Mouse (Mus musculus) layer of hippocampus, adult 18-20 months (tissue): ENCODE data around the gene Zan. TPM values are rescaled to one million over a fixed set of nuclear protein-coding genes. Genes with fewer than 3 reads are reported as not detected.

Experiments used
- DNase-seq, 2 experiments: peaks; one replicate each; pipeline ENCODE4 v3.0.0; 2022; ENCODE audit warnings: low spot score in 2 of 2
- total RNA-seq, 2 experiments: library from RNA; stranded (reverse); gene quantifications; 2 replicates each; pipeline ENCODE4 v1.2.3; 2021

Zan gene
- total RNA-seq, 2 experiments from 2014 or later: 0.15 to 0.33 TPM

DNA sequence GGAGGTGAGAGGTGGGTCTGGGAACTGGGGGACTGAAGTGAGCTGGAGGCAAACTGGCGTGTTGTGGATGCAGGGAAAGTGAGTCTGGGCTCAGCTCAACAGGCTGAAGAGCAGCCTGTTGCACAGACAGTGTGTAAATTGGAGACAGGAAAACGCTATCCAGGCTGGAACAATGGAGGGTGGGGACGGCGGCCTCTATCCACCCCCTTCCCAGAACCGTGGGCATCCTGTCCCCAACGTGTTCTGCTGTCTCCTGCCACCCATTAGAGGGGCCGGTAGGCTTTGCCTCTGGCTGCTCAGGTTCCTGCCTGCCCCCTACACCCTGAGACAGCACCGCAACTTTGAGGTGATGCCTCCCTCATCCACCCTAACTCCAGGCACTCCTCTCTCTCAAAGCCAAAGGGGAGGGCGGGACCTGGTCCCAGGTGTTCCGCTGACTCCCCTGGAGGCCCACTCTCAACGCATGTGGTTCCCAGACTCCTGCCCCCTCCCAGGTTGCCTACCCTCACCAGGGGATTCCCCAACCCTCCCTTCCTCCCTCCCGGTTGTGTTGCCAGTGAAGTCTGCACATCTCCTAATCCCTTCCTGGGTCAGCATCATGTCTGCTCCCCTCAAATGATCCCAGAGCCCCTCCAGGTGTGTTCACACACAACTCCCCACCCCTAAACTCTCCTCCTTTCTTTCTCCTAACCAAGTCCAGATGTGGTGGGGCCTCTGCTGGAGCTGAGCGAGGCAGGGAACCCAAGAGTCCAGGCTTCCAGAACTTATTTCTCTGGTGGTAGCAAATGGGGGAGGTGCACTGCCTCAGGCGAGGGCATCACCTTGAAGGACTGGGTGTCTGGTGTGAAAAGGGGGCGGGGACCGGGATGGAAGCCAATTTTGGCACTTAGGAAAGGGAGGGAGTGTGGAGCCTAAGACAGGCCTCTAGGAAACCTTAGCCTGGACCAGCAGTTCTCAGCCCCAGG is 124.6 kb downstream of the Zan start:
- no peak for DNase-seq

DNA sequence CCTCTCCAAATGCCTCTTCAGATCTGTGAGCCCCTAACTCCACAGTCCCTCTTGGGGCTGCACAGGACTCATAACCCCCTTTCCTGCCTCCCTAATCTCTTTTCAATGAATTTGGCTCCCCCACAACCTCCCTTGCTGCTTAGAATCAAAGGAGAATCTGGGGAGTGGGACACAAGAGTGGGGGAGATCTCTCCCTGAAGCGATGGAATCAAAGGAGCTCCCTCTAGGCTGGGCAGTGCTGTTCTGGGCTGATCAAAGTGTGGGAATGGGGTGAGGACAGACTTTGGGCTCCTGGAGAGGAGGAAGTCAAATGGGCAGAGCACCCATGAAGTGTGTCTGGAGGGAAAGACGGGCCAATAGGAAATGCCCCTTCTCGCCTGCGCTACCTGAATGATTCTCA is 125.5 kb downstream of the Zan start:
- no peak for DNase-seq

DNA sequence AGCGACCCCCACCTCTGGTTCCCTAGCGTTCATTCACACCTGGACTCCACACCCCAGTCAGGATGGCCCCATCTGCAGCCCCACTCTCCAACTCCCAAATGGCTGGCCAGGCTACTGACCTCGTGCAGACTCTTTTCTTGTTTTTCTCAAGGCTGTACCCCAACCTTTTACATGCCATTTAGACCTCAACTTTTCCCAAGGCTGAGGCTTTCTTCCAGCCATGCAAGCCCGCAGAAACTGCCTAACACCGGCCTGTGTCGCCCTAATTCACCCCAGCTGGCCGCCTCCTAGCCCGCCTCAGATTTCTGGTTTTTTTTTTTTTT is 125.8 kb downstream of the Zan start:
- DNase-seq: no peak

DNA sequence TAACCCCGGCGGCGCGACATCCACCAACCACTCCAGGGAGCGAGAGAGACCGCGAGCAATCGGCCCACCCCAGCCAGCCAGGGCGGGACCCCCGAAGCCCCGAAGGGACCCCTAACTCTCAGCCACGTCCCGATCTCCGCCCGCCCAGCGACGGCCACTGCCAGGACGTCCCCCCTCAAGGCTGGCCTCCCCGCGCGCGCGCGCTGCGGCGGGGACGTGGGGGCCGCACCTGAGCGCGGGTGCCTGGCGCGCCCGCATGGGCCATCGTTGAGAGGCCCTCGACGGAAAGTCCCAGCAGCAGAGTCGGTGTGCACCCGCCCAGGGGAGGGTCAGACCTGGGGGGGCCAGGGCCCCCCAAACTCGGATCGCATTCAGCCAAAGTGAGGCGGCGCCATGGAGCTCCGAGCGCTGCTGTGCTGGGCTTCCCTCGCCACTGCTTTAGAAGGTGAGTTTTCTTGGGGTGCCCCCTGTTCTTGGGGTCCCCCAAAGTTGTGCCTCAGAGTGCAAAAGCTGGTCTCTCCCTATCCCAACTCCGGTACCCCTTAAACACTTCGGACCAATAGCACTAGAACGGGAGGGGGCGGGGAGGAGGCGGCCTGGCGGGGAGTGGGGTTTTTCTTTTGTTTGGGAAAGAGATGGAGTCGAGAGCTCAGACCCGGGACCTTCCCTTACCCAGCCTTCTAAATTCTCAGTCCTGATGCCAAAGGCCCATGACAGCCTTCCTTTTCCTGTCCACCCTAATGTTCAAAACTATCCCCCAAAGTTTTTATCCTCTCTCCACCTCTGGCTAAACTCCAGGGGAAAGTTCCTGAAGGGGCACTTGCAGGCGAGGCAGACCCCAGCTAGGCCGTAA is 126.4 kb downstream of the Zan start:
- no peak for DNase-seq

DNA sequence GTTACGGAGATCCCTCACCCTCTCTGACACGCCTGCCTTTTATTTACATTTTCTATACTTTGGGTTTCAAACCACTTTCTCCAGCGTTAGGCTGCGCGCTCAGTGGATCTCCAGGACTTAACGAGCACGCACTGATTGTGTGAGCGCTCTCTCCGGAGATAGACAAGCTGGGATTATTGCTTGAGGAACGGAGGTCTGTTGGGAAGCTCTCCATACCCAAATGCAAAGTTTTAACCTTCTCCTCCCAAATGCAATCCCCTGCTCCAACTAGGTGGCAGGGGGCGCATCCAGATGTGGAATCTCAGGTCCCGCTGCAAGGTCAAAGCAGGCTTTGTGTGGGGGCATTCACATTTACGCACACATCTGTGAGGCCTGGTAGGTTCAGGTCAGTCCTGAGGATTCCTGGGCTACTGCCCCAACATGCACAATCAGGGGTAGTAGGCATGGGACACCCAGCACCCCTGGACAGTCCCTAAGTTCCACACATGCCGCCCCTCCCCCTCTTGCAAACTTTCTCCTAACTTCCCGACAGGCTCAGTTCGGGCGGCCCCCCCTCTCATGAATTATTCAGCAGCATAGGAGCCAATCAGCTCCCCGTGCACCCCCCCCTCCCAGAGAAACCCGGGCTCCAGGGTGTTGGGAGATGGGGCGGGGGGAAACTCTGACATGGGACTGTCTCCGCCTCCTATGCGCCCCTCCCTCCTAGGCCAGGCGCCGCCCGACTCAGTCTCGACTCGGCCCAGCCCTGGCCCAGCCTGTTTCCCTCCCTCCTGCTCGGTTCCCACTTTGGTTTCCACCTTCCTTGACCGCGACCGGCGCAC is 127.3 kb downstream of the Zan start, which contains the start of gene Ephb4:
Ephb4 (plus strand) TSS at position 726 of the 821 bp plus-strand sequence.
- DNase-seq: peak; percentile 22 to 48

DNA sequence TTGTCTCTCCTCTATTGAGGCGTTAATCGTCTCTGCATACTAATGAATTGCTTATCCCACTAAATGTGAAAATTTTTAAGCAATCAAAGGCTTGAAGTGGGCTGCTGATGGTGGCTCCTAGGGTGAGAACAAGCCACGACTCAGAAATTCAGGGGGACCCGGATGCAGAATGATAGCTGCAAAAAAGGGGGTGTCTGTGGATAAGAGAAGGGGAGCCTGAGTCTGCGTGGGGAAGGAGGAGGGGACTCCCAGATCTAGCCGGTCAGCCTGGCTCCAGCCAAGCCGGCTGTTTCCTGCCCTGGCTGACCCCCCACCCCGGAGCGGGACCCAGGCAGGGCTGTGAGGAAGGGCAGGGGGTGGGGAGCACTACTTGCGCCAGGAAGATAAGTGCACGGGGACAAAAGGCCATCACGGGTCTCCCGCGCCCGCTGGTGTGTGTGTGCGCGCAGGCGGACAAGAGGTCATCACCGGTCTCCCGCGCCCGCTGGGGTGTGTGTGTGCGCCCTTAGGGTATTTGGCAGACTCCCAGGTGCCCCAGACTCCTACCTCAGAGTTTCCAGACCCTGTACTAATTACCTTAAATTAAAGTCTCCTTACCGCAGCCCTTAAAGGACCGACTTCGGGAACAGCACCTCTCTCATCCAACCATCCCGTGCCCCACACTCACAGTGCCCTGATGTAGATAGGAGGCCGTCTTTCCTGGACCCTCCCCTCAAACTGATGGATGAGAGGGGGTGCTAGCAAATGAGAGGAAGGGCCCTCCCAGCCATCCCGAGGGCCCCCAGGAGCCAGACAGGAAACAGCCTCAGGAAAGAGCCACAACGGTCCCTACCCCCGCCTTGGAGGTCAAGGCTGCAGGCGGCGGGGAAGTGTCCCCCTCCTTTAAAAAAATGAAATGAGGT is 128.1 kb downstream of the Zan start:
- DNase-seq: no peak

DNA sequence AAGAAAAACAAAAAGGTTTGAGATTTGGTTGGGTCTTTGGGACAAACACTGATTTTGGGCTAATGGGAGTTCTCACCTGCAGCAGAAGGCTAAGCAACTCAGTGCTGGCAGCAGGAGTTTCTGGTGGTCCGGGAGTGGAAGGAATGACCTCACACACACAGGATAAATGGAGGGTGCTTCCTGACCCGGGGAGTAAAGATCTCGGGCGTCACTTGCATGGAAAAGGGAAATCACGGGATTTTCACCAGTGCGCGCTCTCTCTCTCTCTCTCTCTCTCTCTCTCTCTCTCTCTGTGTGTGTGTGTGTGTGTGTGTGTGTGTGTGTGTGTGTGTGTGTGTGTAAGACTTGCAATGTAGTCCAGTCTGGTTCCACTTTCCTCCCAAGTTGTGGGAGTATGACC is 129.0 kb downstream of the Zan start:
- no peak for DNase-seq

DNA sequence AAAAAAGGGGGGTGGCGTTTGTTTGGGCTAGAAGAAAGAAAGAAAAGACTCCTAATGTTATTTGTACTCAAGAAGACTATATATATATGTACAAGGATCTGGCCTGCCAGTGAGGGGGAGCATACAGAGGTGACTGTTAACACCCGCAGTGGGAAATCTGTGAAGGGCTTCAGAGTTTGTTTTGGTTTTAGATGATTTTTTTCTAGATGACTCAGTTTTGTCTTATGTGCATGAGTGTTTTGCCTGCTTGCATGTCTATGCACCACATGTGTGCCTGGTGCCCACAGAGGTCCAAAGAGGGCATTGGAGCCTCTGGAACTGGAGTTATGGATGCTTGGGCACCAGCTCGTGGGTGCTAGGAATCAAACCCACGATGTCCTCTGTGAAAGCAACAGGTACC is 129.9 kb downstream of the Zan start:
- no peak for DNase-seq

DNA sequence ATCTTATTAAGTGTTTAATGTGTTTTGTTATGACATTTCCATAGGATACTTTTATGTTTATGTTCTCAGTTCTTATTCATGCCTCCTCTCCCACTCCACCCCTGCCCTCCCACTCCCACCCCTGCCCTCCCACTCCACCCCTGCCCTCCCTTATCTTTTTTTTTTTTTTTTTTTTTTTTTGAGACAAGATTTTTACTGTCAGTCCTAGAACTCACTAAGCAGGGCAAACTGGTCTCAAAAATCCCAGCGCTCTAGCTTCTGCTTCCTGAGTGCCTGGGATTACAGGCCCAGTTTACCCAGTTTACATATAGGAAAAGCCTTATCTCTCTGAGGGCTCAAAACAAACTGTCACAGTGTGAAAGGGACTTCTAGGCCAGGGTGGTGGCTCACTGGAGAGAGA is 130.5 kb downstream of the Zan start:
- DNase-seq: no peak

DNA sequence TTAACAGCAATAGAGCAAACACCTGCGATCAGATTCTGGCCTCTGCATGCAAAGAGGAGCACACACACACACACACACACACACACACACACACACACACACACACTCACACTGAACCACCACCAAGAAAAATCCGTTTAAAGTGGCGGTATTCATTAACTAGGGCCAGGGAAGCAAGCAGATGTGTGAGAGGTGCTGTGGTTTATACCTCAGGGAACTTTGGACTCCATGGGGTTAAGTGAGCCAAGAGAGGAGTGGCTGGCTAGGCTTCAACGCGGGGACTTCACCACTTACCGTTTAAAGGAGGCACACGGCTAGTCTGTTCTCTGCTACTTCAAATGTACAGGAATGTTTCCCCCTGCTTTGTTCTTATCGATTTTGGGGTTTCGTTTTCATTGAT is 131.0 kb downstream of the Zan start:
- no peak for DNase-seq

DNA sequence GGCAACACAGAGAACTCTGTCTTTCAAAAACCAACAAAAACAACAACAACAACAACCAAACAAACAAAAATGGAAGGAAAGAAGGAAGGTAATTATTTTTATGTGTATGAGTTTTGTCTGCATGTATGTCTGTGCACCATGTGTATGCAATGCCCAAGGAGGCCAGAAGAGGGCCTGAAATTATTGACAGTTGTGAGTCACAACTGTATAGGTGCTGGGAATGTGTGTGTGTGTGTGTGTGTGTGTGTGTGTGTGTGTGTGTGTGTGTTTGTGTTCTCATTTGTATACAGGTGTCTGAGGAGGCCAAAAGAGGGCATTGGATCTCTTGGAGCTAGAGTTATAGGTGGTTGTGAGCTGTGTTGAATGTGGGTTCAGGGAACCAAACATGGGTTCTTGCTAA is 133.0 kb downstream of the Zan start:
- no peak for DNase-seq

DNA sequence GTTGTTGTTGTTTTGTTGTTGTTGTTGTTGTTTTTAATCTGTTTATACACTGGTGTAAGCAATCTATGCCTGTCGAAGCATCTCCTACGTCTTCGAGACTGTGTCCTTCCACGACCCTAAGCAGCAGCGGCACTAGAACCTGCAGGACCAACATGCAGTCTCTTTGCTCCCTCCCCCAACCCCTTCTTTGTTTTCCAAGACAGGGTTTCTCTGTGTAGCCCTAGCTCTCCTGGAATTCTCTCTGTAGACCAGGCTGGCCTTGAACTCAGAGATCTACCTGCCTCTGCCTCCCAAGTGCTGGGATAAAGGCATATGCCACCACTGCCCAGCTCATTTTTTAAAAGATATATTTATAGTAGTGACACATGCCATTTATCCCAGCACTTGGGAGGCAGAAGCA is 133.5 kb downstream of the Zan start:
- no peak for DNase-seq

DNA sequence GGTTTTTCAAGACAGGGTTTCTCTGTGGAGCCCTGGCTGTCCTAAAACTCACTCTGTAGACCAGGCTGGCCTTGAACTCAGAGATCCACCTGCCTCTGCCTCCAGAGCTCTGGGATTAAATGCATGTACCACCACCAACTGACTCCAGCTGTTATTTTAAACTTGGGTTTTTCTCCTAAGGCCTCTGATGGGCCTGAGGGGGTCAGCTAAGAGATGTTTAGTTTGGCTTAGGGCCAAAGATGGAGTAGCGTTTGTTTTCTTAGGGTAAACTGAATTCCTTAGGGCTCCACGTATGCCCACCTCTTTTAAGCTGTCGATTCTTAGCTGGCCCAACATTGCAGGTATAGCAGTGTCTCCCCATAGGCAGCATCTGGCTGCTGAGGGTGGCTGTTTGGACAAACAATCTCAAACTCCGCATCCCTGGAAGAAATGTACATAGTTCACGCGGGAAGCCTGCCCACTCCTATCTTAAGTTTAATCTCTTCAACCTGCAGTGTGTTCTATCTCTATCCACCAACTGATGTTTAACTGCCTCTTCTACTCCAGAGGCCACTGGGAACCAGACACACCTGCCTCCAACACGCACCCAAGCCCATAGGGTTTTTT is 134.4 kb downstream of the Zan start:
- no peak for DNase-seq

DNA sequence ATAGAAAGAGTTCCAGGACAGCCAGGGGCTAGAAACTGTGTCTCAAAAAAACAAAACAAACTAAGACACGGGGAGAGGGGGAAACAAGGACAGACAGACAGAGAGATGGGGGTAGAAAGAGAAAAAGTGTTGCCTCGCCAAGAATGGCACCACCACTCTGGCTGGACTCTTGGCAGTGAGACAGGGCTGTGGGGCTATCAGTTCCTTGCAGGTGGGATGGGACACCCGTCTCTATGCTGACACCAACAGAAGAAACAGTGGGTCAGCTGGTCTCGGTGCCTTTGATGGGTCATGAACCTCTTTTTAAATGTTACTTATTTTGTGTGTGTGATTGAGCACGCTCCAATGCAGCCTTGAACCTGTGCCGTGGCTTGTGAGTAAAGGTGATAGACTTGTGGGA is 136.6 kb downstream of the Zan start:
- DNase-seq: no peak

DNA sequence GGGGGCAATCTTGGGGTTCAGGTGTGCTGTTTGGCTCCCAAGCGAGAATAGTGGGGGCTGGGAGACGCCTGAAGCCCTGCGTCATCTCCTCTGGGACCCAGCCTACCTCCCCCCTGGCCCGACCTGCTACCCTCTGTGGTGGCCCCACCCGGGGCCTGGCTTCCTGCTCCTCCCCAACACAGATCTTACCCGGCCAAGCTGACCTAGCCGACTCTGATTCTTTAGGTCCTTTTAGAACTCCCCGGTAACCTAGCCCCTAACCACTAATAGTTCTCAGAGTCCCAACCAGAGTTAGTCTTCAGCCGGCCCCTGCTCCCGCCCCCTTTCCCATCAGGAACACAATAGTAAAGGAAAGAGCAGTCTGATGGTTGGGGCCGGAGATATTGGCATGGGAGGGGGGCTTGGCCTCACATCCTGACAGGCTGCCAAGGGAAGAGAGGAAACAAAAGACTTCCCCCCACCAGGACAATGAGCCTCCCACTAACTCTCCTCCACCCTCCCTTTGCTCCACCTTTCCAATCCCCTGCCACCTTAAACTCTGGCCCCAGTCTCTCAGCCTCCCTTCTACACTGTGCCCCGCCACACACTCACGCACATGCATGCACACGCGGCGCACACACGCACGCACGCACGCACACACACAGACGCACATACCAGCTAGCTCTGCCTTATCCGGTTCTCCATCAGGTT is 137.4 kb downstream of the Zan start:
- DNase-seq: no peak

DNA sequence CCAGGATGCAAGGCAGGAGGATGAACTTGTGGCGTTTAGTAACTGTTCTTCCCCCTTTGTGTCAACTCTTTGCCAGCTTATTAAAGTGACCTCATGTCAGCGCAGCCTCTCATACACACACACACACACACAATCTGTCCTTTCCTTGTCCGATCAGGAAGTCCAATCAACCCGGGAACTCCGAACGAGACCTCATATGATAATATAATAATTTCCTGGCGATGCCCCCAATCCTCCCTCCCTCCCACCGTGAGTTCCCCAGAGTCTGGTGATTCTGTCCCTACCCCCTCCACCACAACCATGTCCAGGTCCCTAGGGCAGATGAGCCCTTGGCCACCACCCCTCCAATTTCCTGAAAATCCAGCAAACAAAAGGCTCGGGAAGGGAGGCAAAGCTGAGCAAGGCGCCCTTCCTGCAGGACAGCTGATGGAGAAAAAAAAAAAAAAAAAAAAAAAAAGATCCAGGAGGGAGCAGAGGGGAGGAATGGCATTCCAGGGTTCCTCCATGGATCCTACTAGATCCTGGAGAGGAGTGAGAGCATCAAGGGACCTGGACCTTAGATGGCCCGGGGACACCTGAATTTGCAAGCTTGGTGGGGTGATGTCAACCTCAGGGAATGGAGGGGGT is 138.1 kb downstream of the Zan start:
- DNase-seq: no peak

DNA sequence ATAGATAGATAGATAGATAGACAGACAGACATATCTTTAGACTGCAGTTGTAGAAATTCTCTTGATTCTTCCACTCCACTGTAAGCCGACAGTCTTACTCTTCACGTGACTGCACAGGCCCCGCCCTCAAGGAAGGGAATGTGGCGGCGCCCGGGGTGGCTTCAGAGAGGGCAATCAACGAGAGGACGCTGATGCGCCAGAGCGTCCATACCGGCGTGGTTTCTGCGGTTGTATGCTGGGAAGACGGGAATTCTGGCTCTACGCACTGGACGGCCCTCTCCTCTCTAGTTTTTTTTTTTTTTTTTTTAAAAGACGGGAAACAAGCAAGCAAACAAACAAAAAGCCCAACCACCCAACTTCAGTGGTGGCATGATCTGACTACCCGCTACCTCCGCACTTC is 138.6 kb downstream of the Zan start:
- DNase-seq: peak; percentile 88 to 94

DNA sequence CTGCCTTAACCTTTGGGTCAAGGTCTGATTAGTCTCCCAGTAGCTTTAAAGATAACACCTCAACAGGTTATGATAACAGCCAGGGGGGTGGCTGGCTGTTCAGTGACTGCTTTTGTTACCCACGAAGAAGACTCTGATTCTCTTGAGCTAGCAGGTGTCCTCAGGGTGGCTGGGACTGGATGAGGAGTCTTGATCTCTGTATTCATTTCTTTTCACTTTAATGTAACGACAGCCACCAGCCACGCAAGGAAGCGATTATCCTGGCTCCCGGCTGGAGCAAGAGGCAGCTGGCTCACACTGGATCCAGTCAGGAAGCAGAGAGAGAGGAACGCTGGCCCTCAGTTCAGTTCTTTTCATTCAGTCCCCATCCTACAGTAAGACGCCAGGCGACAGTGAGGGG is 139.7 kb downstream of the Zan start:
- DNase-seq: no peak

DNA sequence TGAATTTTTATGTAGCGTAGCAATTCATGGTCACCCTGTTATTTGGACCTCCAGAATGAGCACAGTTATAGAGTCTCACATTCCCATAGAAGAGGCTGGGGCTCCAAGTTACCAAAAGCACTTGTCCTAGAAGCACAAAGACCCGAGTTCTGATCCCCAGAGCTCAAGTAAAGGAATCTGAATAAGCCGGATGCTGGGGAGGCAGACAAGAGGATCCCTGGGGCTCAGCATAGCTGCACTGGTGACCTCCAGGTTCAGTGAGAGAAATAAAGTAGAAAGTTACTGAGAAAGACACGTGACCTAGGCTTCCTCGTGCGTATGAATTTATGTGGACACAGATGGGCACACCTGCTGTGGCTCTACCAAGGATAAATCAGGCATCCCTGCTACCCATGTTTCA is 141.8 kb downstream of the Zan start:
- DNase-seq: no peak
